Mouse (Mus musculus) lung, postnatal 0 days (tissue): ENCODE results near the gene Gm40460.

Experiments used
- CTCF ChIP-seq: IDR thresholded peaks from 2 replicates; pipeline ENCODE4 v1.5.1; 2016; ENCODE audit warnings: antibody characterized with exemption, mild to moderate bottlenecking
- EP300 ChIP-seq: IDR thresholded peaks from 2 replicates; pipeline ENCODE4 v1.6.1; 2016; ENCODE audit warnings: antibody characterized with exemption, mild to moderate bottlenecking, control low read depth

DNA sequence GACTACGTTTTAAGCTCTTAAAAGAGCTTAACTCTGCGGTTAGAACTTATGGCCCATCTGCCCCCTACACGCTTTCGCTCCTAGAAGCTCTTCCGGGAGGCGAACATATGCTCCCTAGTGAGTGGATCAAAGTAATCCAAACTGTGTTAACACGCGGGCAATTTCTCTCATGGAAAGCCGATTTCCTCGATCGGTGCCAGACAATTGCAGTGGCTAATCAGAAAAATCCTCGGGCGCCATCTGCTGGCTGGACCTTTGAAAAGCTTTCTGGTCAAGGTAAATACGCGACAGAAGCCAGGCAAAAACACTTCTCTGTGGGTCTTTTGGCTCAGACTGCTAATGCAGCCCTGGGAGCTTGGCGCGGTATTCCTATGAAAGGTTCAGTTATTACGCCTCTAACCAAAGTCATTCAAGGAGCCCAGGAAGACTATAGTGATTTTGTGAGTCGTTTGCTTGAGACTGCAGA is 43.8 kb upstream of the Gm40460 start:
- peak; percentile 81 for TF ChIP-seq CTCF
- peak; percentile 38; the same call in 1 of the 2 replicates for TF ChIP-seq EP300
